Mouse (Mus musculus) duodenum, adult 2 months (tissue): ENCODE data around the gene Casq2. TPM values are rescaled to one million over a fixed set of nuclear protein-coding genes. Genes with fewer than 3 reads are reported as not detected.

Experiments used
- polyA plus RNA-seq: library from polyadenylated mRNA; depleted of rRNA; stranded (reverse); fragments of >200 nt; gene quantifications from 2 replicates; pipeline ENCODE4 v1.2.3, GENCODE M21; 2012; ENCODE audit warnings: low replicate concordance; rRNA removed

The Casq2 gene
- polyA plus RNA-seq, result 0.58 and 1.1 TPM in 2 replicates

DNA sequence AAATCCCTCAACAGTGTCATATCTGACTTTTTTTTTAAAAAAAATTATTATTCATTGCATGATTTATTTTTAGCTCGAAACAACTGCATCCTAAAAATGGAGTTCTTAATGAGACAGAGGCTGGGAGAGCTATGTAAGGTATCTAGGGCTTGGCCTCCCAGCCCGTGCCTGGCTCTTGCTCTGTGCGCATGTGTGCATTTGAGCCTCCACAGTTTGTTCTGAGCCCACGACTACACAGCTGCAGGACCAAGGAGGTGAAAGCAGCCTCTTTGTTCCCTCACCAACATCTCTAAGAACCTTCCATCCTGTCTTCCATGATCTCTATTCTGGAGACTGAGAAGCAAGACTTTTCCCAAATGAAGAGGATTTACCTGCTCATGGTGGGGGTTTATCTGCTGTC is at the start of gene Casq2:
Casq2 (plus strand) TSS at position 133 of the 400 bp plus-strand sequence.

Other genes with a start within 250 kb of the Casq2 start
- 0.11 and 0.17 TPM in 2 replicates for gene Mab21l3, start 237.5 kb upstream of the Casq2 start, polyA plus RNA-seq
- gene Slc22a15, start 162.0 kb upstream of the Casq2 start, polyA plus RNA-seq, result 4.4 and 7.2 TPM in 2 replicates
- 0.06 TPM in 1 of 2 replicates, not detected in the other for gene Nhlh2, start 76.3 kb upstream of the Casq2 start, polyA plus RNA-seq
- 4.5 and 10.7 TPM in 2 replicates for gene Vangl1, start 118.3 kb downstream of the Casq2 start, polyA plus RNA-seq